8 mouse cellular contexts compared by ENCODE assay signal in genomic region chr12:80228356-80228755, GRCm38 (mm10). TPM values are rescaled to one million over a fixed set of nuclear protein-coding genes. Genes with fewer than 3 reads are reported as not detected.
DNase-seq lines count a peak whose midpoint lies in the region; ATAC-seq and TF ChIP-seq lines count a peak whose summit lies in the region.

No protein-coding gene starts in this region.

- H3K27ac ChIP-seq in hindbrain, embryonic 13.5 days = peak overlapping the region; percentile 41
- no peak overlapping the region for H3K27ac ChIP-seq in hindbrain, embryonic 16.5 days (ENCODE audit: low read depth, low read length)
- peak overlapping the region; percentile 93 for H3K27ac ChIP-seq in embryonic facial prominence, embryonic 10.5 days (replicated peaks)
- peak overlapping the region; percentile 91 for H3K27ac ChIP-seq in intestine, embryonic 16.5 days (ENCODE audit: low read length)

- TF ChIP-seq CTCF in C2C12 (IDR thresholded peaks at IDR 0.05; ENCODE audit: control insufficient read depth, insufficient read depth, insufficient read length) = no peak

- no peak overlapping the region for H3K9ac ChIP-seq in hindbrain, embryonic 13.5 days
- no peak overlapping the region for H3K9ac ChIP-seq in hindbrain, embryonic 16.5 days (ENCODE audit: low read depth, low read length)
- H3K9ac ChIP-seq in intestine, embryonic 16.5 days (ENCODE audit: low read depth, low read length) = no peak overlapping the region

- H3K27me3 ChIP-seq in hindbrain, embryonic 13.5 days = no peaks in the 10 kb centered on the region
- no peaks in the 10 kb centered on the region for H3K27me3 ChIP-seq in hindbrain, embryonic 16.5 days (replicated peaks; ENCODE audit: control insufficient read depth, insufficient read depth, low read length)
- no peaks in the 10 kb centered on the region for H3K27me3 ChIP-seq in C2C12 (ENCODE audit: control insufficient read depth, insufficient read depth, insufficient read length)
- no peaks in the 10 kb centered on the region for H3K27me3 ChIP-seq in embryonic facial prominence, embryonic 10.5 days (replicated peaks; ENCODE audit: low read depth, poor library complexity, severe bottlenecking)
- H3K27me3 ChIP-seq in intestine, embryonic 16.5 days (replicated peaks; ENCODE audit: control insufficient read depth, insufficient read depth, low read length) = no peaks in the 10 kb centered on the region

- no peak overlapping the region for H3K4me2 ChIP-seq in hindbrain, embryonic 13.5 days
- H3K4me2 ChIP-seq in hindbrain, embryonic 16.5 days (ENCODE audit: low read length) = no peak overlapping the region
- no peak overlapping the region for H3K4me2 ChIP-seq in intestine, embryonic 16.5 days (ENCODE audit: low read depth, low read length)

- no peaks in the 10 kb centered on the region for H3K9me3 ChIP-seq in hindbrain, embryonic 13.5 days
- no peaks in the 10 kb centered on the region for H3K9me3 ChIP-seq in hindbrain, embryonic 16.5 days (ENCODE audit: control insufficient read depth, low read length)
- H3K9me3 ChIP-seq in embryonic facial prominence, embryonic 10.5 days = no peaks in the 10 kb centered on the region
- no peaks in the 10 kb centered on the region for H3K9me3 ChIP-seq in intestine, embryonic 16.5 days (ENCODE audit: control insufficient read depth, low read length)

- peaks cover 59% of the 10 kb centered on the region for H3K4me1 ChIP-seq in hindbrain, embryonic 13.5 days (replicated peaks)
- peaks cover 30% of the 10 kb centered on the region for H3K4me1 ChIP-seq in hindbrain, embryonic 16.5 days (ENCODE audit: control insufficient read depth, insufficient read depth, low read depth, low read length)
- peaks cover 91% of the 10 kb centered on the region for H3K4me1 ChIP-seq in embryonic facial prominence, embryonic 10.5 days
- peaks cover 77% of the 10 kb centered on the region for H3K4me1 ChIP-seq in intestine, embryonic 16.5 days (ENCODE audit: control insufficient read depth, insufficient read depth, low read length)

- H3ac ChIP-seq in C2C12 (ENCODE audit: control insufficient read depth, insufficient read length, low read depth) = peak overlapping the region; percentile 20

- H3K79me2 ChIP-seq in C2C12 (ENCODE audit: control insufficient read depth, insufficient read depth) = peaks cover 100% of the 10 kb centered on the region

- H3K79me3 ChIP-seq in C2C12 (ENCODE audit: low read depth) = peaks cover 84% of the 10 kb centered on the region

- WGBS in hindbrain, embryonic 13.5 days = 66% methylated on average over 5 of the region's 5 CpGs
- WGBS in hindbrain, embryonic 16.5 days = 77% methylated on average over 5 of the region's 5 CpGs
- WGBS in embryonic facial prominence, embryonic 10.5 days = 75% methylated on average over 5 of the region's 5 CpGs
- 85% methylated on average over 5 of the region's 5 CpGs for WGBS in intestine, embryonic 16.5 days

- DNase-seq in embryonic facial prominence, embryonic 10.5 days (ENCODE audit: low spot score) = no peak
- no peak for DNase-seq in frontal cortex, adult 2 months (ENCODE audit: extremely low spot score in 1 of 2, low spot score in 1 of 2)
- DNase-seq in ovary, postnatal 36 days (ENCODE audit: low spot score) = no peak
- no peak for DNase-seq in urinary bladder, postnatal 10 days (ENCODE audit: low spot score)

- no peak for ATAC-seq in hindbrain, embryonic 13.5 days (ENCODE audit: low FRiP score)
- no peak for ATAC-seq in hindbrain, embryonic 16.5 days
- ATAC-seq in intestine, embryonic 16.5 days = no peak

- H3K36me3 ChIP-seq in hindbrain, embryonic 13.5 days = no peaks in the 10 kb centered on the region
- H3K36me3 ChIP-seq in hindbrain, embryonic 16.5 days (ENCODE audit: control insufficient read depth, insufficient read depth, low read length) = no peaks in the 10 kb centered on the region
- H3K36me3 ChIP-seq in C2C12 (ENCODE audit: control insufficient read depth, insufficient read depth) = peaks cover 34% of the 10 kb centered on the region
- H3K36me3 ChIP-seq in embryonic facial prominence, embryonic 10.5 days (replicated peaks) = peaks cover 19% of the 10 kb centered on the region
- H3K36me3 ChIP-seq in intestine, embryonic 16.5 days (ENCODE audit: control insufficient read depth, insufficient read depth, low read length) = no peaks in the 10 kb centered on the region

- H3K4me3 ChIP-seq in hindbrain, embryonic 13.5 days = no peak overlapping the region
- no peak overlapping the region for H3K4me3 ChIP-seq in hindbrain, embryonic 16.5 days (ENCODE audit: low read length)
- H3K4me3 ChIP-seq in C2C12 (ENCODE audit: insufficient read depth, poor library complexity, severe bottlenecking) = no peak overlapping the region
- H3K4me3 ChIP-seq in embryonic facial prominence, embryonic 10.5 days = no peak overlapping the region
- H3K4me3 ChIP-seq in intestine, embryonic 16.5 days (ENCODE audit: low read length) = no peak overlapping the region

TF ChIP-seq in C2C12, 6 proteins besides CTCF, POLR2A, EP300 and RAD21:
- no peak for TF ChIP-seq USF1 (IDR thresholded peaks at IDR 0.05; ENCODE audit: low read depth)
- TF ChIP-seq MYOG (IDR thresholded peaks at IDR 0.05; ENCODE audit: control insufficient read depth, extremely low read depth, insufficient read length) = no peak

RNA-seq across cellular contexts. Expression of gene Actn1, which starts 31.8 kb away (rescaled TPM):
- polyA plus RNA-seq in hindbrain, embryonic 13.5 days (2015; fragmentation: Nextera tagmentation; extraction: Ambion mirVana) = 7.0 TPM in 2 replicates
- polyA plus RNA-seq in hindbrain, embryonic 16.5 days (2015; fragmentation: Nextera tagmentation; extraction: Ambion mirVana) = 8.3 and 9.1 TPM in 2 replicates
- polyA plus RNA-seq in C2C12 (2012; fragmentation: generic; extraction: Trizol) = 301 TPM
- polyA plus RNA-seq in embryonic facial prominence, embryonic 10.5 days (2016; fragmentation: Nextera tagmentation; extraction: Ambion mirVana) = 38.2 and 39.3 TPM in 2 replicates
- polyA plus RNA-seq in intestine, embryonic 16.5 days (2015; fragmentation: Nextera tagmentation; extraction: Ambion mirVana) = 44.5 and 46.8 TPM in 2 replicates
- 82.7 and 95.8 TPM in 2 replicates for polyA plus RNA-seq in frontal cortex, adult 2 months (2012; rRNA removed)
